Mouse (Mus musculus) layer of hippocampus, adult 9-10 months (tissue): ENCODE measurements around the gene Wasf3.

Experiments
- DNase-seq: peaks from one replicate; pipeline ENCODE4 v3.0.0; 2022; ENCODE audit warnings: low spot score

Gene Wasf3

DNA sequence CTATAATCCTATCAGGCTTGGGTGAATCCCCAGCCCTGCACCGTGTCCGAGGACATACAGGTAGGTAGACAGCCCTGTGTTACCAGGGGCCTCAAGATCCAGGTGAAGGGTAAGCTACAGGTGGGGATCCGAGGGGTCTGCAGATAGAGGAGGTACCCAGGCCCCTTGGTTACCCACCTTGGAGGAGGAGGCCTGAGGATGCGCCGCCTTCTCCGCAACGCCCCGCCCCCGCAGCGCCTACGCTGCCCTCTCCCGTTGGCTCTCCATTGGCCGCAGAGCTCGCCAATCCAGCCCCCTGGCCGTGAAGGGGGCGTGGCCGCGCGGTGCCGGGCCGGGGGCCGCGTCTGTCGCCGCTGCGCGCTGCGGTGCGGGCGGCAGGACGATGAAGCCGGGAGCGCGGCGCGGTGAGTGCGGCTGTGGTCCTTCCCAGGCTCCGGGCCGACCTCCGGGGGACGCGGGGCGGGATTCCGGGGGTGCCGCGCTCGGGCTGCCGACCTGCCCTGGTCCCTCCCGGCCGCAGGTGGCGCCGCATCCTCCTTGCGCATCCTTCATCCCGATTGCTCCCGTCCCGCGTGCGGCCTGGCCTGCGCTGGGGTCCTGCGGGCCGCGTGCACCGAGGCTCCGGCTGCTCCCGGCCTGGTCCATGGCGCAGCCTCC lies at the start of gene Wasf3:
Wasf3 (plus strand) TSS at position 51 of the 657 bp plus-strand sequence.
- peak; percentile 51 for DNase-seq

DNA sequence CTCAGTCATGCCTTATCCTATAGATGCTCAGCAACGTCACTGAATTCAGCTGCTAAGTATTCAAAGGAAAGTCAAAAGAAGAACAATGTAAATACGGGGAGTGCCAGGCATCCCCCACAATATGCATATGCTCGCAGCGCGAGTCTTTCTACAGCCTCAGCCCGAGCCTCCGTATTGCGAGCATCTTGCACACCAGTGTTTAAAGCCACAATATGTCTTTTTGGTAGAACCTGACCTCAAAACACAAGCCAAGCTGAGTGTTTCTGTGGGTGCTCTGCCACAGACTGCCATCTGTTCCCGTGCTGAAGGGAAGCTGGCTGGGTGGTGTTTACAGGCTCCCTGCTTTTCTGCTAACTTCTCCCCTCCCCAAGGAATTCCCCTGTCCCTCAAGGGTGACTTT lies 46.7 kb upstream of the Wasf3 start:
- DNase-seq, result no peak

DNA sequence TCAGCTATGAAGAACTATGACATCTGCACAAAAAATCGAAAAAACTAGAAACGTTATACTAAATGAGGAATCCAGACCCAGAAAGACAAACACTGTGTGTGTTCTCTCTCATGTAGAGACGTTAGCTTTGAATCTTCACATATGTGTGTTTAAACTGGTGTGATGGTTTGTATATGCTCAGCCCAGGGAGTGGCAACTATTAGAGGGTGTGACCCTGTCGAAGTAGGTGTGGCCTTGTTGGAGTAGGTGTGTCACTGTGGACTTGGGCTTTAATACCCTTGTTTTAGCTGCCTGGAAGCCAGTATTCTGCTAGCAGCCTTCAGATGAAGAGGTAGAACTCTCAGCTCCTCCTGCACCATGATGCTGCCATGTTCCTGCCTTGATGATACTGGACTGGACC lies 44.7 kb upstream of the Wasf3 start:
- DNase-seq, result no peak

DNA sequence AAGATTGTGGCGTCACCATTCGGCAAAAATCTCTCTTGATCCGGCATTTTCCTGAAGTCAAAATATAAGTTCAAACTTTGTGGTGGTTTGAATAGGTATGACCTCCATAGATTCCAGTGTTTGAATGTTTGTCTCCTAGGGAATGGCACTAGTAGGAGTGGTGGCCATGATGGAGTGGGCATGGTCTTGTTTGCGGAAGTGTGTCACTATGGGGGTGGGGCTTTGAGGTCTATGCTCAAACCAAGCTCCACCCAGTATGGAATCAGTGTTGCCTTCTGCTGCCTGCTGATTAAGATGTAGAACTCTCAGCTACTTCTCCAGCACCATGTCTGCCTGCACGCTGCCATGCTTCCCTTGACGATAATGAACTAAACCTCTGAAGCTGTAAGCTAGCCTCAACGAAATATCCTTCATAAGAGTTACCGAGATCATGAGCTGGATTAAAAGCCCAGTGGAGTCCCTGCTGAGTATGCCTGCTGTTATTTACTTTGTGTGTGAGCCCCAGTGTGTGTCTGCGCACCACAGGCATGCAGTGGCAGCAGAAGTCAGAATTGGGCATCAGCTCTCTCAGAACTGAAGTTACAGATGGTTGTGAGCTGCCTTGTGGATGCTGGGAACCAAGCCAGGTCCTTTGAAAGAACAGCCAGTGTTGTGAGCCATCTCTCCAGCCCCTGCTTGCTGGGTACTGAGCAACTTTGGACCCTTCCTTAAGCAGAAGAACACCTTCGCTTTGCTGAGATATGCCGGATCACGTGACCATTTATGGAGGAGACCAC lies 39.7 kb upstream of the Wasf3 start:
- no peak for DNase-seq

DNA sequence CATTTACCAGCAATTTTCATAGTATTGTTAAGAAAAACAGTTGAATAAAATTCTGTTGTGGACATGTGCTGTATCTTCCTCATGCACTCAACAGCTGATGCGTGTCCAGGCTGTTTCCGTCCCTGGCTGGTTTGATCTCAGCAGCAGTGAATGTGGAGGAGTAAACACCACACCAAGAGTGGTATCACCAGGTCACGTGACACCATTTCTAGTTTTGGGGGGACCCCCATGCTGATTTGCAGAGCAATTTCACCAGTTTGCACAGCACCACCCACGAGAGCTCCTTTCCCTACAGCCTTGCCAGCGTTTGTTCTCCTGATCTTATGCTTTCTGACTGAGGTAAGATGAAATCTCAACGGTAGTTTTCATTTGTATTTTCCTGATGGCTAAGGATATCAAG lies 37.7 kb upstream of the Wasf3 start:
- DNase-seq, result no peak

DNA sequence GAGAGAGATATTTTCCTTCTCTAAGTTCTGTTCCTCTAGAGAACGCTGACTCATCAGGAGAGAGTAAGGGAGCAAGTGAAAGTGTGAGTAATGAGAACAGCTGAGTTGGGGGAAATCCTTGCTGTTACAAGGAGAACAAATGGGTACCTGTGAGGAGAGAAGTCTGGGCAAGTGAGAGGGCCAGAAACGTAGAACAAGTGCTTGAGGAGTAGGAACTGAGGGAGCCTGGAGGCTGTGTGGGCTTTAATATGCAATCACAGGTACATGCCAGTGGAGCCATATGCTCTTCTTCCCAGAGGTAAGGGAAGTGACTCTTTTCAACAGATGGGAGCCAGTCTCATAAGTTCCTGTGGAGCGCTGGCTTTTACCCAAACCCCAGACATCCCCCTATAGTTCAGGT lies 35.6 kb upstream of the Wasf3 start:
- no peak for DNase-seq

DNA sequence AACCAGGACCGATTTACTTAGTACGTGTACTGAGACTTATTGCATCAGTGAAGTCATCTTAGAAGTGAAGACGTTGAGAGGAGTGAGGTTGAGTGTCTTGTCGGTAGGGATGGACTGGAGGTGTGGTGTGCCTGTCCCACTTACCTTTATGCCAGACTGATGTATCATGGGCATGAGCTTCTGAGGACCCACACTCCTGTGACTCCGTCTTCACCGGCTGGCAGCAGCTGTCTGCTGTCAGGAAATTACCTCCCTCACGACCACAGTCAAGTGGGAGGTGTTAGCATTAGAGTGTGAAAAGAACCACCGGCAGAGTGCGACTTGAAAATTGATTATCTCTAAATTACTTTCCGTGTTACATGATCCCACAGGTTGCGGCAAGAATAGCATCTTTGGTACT lies 34.0 kb upstream of the Wasf3 start:
- DNase-seq, result no peak

DNA sequence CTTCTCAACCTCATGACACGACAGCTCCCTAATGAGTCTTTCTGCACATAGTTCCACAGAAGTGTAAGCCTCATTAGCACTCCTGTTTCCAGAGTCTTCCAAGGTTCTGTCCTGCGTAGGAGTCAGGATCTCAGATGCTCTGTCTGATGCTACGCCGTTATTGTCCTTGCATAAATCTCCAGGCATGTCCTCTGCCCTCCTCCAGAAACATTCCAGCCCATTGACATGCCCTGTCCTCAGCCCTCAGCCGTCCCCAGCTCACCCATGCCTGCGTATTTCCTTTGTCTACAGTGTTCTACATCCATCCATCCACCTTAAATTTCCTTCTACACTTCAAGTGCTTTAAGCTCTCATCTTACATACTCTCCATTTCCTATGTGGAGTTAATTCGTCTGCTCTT lies 32.8 kb upstream of the Wasf3 start:
- DNase-seq, result no peak

DNA sequence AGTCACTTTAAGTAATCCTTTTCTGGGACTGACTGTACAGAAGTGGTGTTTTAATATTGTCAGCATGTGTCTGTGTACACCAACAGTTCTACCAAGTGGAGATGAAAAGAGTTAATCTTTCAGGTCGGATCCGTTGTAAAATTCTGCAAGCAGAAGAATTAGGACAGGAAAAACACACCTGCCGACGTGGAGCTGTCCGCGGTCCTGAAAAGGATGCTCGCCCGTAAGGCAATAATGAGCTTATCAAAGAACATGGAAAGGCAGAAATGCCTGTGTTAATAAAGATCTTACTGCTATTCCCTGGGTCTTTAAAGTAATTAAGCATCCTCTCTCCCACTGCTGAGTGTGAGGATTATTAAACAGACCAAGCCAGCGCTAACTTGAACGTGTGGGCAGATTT lies 24.4 kb upstream of the Wasf3 start:
- no peak for DNase-seq

DNA sequence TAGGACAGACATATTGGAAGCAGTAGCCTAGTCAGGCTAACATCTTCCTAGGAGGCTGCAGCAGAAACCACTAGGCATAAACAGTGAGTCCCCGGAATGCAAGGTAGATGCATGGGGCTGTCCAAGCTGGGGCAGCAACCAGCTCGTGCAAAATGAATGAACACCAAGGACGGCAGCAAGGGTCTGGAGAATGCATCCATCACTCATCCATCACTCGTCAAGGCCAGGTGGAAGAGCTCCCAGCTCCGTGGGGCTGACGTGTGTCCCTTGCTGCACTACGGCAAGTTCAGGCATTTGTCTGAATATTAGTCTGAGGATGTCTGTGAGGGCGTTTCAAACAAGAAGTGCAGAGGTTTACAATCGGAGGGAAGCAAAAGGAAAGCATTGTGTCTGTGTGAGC lies 22.1 kb upstream of the Wasf3 start:
- no peak for DNase-seq

DNA sequence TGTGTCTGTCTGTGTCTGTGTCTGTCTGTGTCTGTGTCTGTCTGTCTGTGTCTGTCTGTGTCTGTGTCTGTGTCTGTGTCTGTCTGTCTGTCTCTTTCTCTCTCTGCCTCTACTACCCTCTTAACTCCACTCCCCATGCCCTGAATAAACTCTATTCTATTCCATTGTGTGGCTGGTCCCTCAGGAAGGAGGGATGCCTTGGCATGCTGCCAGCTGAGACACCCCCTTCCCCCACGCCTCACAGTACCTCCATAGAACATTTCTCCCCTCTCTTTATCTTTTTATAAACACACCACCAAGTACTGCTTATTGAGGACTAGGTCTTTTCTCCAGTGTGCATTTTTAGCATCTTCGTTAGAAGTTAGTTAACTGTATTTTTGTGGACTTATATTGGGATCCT lies 16.4 kb upstream of the Wasf3 start:
- no peak for DNase-seq

DNA sequence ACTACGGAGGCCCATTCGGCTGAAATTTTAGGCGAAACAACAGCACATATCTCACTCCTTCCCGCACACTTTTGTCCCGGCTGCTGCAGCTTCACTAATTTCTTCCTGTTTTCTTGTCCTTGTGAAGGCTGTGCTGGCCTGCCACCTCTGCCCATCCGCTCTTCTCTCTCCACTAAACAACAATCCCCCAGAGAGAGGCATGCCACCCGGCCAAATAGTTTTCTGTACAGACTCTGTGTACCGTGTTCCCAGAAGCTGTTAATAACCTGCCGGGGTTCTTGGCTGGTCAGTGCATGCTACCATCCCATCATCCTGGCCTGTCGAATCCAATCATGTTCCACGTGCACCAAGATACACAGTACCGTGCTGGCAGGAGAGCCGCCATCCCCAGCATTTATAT lies 15.8 kb upstream of the Wasf3 start:
- DNase-seq, result no peak

DNA sequence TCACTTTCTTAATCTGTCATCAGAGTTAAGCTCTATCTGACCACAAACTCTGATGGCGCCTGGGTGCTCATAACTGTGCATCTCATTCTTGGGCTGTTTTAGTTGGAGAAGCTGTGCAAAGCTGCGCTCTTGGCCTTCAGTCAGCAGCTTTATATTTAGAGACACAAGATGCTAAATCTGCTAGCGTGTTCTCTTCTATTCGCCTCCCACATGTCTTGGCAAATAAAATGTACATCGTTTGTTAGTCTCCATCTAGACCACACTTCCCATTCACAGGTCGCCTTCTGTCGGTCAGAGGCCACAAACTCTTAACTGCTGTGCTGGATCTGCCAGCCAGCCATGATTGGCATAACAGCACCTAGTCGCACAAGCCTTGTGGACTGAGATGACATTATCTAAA lies 14.0 kb upstream of the Wasf3 start:
- peak; percentile 63 for DNase-seq

DNA sequence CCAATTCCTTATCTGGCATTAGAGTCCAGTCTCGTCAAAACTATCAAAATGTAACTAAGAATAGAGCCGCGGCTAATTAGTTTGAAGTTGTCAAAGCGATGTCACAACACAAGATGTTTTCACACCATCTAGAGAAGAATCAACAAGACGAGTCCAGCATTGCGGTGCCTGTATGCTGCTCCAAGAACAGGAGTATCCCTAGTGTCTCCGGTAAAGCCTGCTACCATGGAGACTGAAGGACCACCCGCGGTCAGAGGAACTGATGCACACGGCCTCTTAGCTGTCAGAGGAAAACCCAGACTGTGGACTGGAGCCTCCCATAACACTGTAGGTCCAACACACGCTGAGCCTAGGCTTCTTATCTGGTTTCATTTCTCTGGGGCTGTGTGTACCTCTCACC lies 11.5 kb upstream of the Wasf3 start:
- DNase-seq, result no peak

DNA sequence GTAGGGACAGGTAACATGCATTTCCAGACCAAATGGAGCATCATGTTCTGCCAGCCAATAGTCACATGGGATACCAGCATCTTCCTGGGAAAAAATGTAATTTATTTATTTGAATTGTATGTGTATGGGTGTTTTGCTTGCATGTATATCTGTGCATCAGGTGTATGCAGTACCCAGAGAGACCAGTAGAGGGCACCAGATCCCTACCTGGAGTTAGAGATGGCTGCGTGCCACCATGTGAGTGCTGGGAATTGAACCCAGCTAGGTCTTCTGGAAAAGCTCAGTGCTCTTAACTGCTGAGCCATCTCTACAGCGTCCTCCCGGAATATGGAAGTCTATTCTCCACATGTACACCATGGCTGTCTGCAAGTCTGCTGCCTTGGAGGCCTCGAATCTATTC lies 8.2 kb upstream of the Wasf3 start:
- no peak for DNase-seq

DNA sequence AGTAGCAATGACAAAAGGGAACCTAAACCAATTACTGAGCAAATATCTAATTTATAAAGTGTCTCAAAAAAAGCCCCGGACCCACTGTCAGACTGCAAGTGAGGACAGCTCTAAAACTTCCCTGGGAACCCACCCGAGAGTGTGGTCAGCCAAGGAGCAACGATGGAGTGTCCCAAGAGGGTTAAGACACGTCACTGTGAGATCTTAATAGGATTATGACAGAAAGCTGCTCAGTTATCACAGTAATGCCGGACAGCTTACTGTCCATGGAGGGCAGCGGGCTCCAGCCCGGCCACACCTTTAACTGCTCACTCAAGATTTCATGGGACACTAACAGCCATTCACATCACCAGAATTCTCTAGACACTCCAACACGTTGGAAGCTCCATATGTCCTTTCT lies 4.7 kb upstream of the Wasf3 start:
- DNase-seq, result no peak

DNA sequence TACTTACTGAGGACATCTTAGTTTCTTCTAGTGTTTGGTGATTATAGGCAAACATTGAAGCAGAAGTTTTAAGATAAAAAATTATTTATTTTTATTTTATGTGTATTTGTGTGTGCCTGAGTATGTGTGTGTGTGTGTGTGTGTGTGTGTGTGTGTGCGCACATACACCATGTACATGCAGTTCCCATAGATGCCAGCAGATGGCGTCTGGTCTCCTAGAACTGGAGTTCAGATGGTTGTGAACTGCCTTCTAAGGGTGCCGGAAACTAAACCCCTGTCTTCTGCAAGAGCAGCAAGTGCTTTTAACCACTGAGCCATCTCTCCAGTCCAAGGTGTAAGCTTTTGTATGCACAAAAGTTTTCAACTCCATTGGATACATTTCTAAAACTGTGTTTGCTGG lies 2.5 kb upstream of the Wasf3 start:
- DNase-seq, result no peak

DNA sequence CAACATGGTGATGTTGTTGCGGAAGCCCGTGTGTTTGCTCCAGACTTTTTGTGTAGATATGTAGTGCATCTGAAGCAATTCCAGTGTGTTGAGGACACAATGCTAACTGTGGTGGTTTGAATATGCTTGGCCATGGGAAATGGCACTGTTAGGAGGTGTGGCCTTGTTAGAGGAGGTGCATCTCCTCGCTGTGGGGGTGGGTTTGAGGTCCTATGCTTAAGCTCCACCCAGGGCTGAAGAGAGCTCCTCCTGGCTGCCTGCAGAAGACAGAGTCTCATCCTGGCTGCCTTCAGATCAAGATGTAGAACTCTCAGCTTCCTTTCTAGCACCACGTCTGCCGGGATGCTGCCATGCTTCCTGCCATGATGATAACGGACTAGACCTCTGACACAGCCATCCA lies 1.4 kb upstream of the Wasf3 start:
- no peak for DNase-seq

DNA sequence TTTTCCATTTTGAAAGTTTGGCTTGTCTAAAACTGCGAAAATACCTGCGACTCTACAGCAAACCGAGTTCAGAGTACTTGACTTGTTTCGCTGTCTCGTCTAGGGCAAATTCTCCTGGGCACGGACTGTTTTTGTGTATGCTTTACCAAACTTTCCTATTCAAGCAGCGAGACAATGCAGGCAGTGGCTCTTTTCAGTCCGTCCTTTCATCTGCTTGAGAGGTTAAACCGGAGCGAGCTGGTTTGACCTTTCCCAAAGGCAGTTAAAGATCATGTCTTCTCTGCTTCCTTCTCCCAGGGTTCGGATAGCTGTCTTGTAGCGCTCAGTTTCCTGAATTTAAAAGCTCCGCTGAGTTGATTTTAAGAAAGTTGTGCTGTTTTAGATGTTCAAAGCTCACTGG lies 1.2 kb downstream of the Wasf3 start:
- DNase-seq, result no peak

DNA sequence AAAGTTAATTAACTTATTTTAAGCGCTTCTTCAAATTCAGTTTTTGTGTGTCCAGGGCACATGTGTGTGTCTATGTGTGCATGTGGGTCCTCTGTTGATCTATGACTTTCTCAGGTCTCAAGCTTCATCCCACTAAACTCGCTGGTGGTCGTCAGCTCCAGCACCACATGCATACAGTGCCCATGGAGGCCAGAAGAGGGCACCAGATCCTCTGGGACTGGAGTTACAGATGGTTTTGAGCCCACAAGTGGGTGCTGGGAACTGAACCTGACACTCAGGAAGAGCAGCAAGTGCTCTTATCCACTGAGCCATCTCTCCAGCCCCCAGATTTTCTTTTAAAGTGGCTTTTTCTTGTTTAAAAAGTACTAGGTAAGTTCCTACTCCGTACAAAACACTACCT lies 2.1 kb downstream of the Wasf3 start:
- DNase-seq, result no peak

DNA sequence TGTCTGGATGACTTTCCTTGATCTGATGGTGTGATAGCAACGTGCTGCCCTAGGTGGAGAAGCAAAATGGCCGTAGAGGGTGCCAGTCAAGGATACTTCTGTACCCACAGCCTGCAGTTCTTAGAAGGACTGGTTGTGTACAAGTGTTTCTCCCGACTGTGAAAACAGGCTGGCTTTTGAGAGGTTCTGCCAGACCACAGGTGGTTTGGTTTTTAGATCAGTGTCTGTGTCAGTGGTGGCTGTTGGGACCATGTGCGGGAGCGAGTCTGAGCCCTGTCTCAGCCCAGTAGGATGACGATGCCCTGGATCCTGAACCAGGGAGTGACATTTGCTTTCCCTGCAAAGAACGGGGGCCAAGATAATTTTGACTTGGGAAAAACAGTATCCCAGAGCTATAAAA lies 9.8 kb downstream of the Wasf3 start:
- no peak for DNase-seq

DNA sequence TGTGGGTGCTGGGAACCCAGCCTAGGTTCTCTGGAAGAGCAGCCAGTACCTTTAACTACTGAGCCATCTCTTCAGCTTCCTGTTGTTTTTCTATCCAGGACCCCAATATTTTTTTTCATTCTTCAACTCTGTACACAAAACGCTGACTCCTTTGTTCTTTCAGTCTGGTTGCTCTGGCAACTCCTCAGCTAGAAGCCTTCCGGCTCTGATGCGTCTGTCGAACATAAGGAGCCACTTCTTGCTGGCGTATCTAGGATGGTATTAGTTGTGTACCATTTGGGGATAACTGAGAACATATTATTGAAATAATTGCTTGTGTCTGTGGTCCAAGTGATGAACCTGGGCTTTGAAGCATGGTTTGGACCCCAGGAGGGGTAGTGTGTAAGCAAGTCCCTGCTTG lies 12.5 kb downstream of the Wasf3 start:
- DNase-seq, result no peak

DNA sequence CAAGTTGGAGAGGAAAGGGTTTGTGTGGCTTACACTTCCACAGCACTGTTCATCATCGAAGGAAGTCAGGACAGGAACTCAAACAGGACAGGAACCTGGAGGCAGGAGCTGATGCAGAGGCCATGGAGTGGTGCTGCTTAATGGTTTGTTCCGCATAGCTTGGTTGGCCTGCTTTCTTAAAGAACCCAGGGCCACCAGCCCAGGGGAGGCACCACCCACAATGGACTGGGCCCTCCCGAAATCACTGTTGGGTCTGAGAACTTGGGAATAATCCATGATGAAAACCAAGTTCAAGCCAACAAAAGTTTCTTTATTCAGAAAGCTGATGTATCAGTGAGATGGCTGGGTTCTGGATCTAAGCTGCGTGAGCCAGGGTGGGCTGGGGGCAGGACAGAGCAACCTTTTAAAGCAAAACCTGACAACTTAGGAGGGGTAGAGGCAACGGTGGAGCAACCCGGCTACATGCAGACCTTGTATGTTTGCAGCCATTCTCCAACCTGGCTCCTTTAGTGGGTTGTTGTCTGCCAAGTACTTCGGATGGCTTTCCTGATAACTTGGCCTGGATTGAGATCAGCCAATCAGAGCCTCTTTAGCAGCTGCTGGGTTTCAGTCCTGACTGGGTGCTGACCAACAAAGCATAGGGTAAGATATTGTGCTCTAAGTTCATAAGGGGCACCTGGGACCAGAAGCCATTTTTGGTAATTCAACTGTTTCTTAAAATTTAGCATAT lies 13.8 kb downstream of the Wasf3 start:
- DNase-seq, result no peak
